Mouse (Mus musculus) thymus, adult 2 months (tissue): ENCODE data around the gene Syn2.

Source experiments
- CTCF ChIP-seq: fragments of 200-500 bp; IDR thresholded peaks from 2 replicates; pipeline ENCODE4 v1.5.1; 2012; ENCODE audit warnings: mild to moderate bottlenecking, control low read depth, low read length, moderate library complexity, borderline replicate concordance; ENCODE audit not compliant: control insufficient read depth, poor library complexity, insufficient read depth; ENCODE audit errors: extremely low read depth
- POLR2A ChIP-seq: fragments of 200-500 bp; IDR thresholded peaks from 2 replicates; pipeline ENCODE4 v1.6.1; 2012; ENCODE audit warnings: mild to moderate bottlenecking, low read length, control low read depth, moderate library complexity; ENCODE audit not compliant: control insufficient read depth, poor library complexity, insufficient read depth; ENCODE audit errors: extremely low read depth

DNA sequence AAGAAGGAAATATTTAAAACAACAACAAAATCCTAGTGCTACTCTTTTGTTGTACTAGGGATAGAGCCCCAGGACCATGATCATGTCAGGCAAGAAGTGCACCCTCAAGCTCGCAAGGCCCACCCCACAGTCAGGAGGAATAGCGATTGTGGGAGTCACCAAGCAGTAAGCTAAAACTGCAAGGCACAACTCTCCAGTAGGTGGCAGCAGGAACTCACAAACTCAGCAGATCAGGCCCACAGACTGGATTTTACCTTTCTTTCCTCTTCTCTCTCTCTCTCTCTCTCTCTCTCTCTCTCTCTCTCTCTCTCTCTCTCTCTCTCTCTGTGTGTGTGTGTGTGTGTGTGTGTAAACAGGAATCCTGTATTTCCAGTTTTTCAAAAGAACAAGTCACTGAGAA, 92.8 kb downstream of the Syn2 start:
- no peak for TF ChIP-seq POLR2A
- TF ChIP-seq CTCF = peak; percentile 30; the same call in 1 of the 2 replicates
